Mouse (Mus musculus): ENCODE data around the gene Moap1. TPM values are rescaled to one million over a fixed set of nuclear protein-coding genes. Genes with fewer than 3 reads are reported as not detected.

The Moap1 gene
- polyA plus RNA-seq, 1 experiment from 2014 or later = 32.6 TPM

- no peak for ATAC-seq (ENCODE audit: insufficient number of reproducible peaks, insufficient read depth, low FRiP score, low TSS enrichment)
- Histone ChIP-seq H3K36me3 (0 out of 2 replicates have a peak, but pooled peaks cover 2% of the 10 kb centered on the region), H3K27me3 (no peaks in the 10 kb centered on the region), H3K9ac (no peak overlapping the region), H3K27ac (no peak overlapping the region), H3K4me2 (replicated peaks) (no peak overlapping the region), H3K4me1 (peaks cover 9% of the 10 kb centered on the region), H3K4me3 (no peak overlapping the region), H3K9me3 (no peaks in the 10 kb centered on the region)
- 84% methylated on average over 5 of the region's 5 CpGs for WGBS
Observed at GRCm38 (mm10) chr12:102739096-102739495, 4.4 kb downstream of the Moap1 start.

DNA sequence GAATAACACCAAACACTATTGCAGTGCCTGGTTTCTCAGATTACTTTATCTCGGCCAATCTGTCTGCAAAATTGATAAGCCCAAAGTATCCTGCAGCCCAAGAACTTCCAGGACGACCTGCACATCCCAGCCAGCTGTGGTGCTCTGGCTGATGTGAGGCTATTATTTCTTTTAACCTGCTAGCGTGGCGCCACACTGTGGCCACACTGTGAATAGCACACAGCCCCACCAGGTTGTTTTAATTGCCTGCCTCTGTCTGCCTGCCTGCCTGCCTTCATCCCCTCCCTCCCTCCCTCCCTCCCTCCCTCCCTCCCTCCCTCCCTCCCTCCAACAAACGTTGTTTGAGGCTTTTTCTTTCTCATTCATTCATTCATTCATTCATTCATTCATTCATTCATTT is 10.1 kb downstream of the Moap1 start:
- H3K4me1 ChIP-seq = peaks cover 17% of the 10 kb centered on the region; the same call in 1 of the 2 replicates
- WGBS = 14% methylated on average over 4 of the region's 5 CpGs
- no peaks in the 10 kb centered on the region for H3K36me3 ChIP-seq
- no peak overlapping the region for H3K9ac ChIP-seq
- ATAC-seq (ENCODE audit: insufficient number of reproducible peaks, insufficient read depth, low FRiP score, low TSS enrichment) = no peak
- H3K9me3 ChIP-seq = no peaks in the 10 kb centered on the region
- H3K27ac ChIP-seq = no peak overlapping the region
- no peak overlapping the region for H3K4me2 ChIP-seq (replicated peaks)
- no peak overlapping the region for H3K4me3 ChIP-seq
- no peaks in the 10 kb centered on the region for H3K27me3 ChIP-seq

GRCm38 (mm10) chr12:102730798-102731619 is 12.5 kb downstream of the Moap1 start:
- Histone ChIP-seq H3K27ac (peak overlapping the region; percentile 86), H3K4me2 (replicated peaks) (peak overlapping the region; percentile 43), H3K27me3 (no peaks in the 10 kb centered on the region), H3K4me1 (peaks cover 17% of the 10 kb centered on the region; the same call in 1 of the 2 replicates), H3K9me3 (no peaks in the 10 kb centered on the region), H3K4me3 (0 out of 2 replicates have a peak overlapping the region, but pooled peaks have one; percentile 4), H3K36me3 (no peaks in the 10 kb centered on the region), H3K9ac (no peak overlapping the region)
- peak; percentile 18; the same call in 1 of the 2 replicates for ATAC-seq (ENCODE audit: insufficient number of reproducible peaks, insufficient read depth, low FRiP score, low TSS enrichment)
- WGBS = 42% methylated on average over 16 of the region's 16 CpGs

GRCm38 (mm10) chr12:102729855-102730797 is 13.3 kb downstream of the Moap1 start:
- Histone ChIP-seq H3K27me3 (no peaks in the 10 kb centered on the region), H3K4me1 (peaks cover 19% of the 10 kb centered on the region; the same call in 1 of the 2 replicates), H3K4me3 (0 out of 2 replicates have a peak overlapping the region, but pooled peaks have one; percentile 9), H3K4me2 (replicated peaks) (peak overlapping the region; percentile 43), H3K36me3 (no peaks in the 10 kb centered on the region), H3K9me3 (no peaks in the 10 kb centered on the region), H3K27ac (peak overlapping the region; percentile 86), H3K9ac (no peak overlapping the region)
- ATAC-seq (ENCODE audit: insufficient number of reproducible peaks, insufficient read depth, low FRiP score, low TSS enrichment) = peak; percentile 92
- WGBS = 35% methylated on average over 26 of the region's 26 CpGs

DNA sequence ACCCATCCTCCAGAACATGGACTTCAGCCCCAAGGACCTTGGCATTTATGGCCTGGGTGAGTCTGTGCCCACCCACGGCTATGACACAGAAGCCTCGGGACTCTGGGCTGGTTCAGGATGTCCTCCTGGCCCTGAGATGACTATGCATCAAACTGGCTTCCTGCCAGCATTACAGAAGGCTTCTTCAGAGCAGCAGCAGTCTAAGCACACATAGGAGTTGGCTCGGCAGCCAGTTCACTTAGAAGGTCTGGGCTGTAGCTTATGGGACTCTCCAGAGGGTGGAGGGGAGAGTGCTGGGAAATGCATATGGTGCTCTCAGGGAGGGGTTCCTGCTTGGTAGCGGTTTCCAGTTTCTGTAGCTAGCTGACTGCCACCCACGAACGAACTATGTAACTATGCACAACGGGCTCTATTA is 17.7 kb downstream of the Moap1 start:
- Histone ChIP-seq H3K36me3 (no peaks in the 10 kb centered on the region), H3K9me3 (no peaks in the 10 kb centered on the region), H3K4me1 (peaks cover 11% of the 10 kb centered on the region; the same call in 1 of the 2 replicates), H3K9ac (no peak overlapping the region), H3K4me2 (replicated peaks) (no peak overlapping the region), H3K27me3 (no peaks in the 10 kb centered on the region), H3K4me3 (no peak overlapping the region), H3K27ac (no peak overlapping the region)
- no peak for ATAC-seq (ENCODE audit: insufficient number of reproducible peaks, insufficient read depth, low FRiP score, low TSS enrichment)
- 73% methylated on average over 7 of the region's 7 CpGs for WGBS

GRCm38 (mm10) chr12:102725146-102725545 is 18.3 kb downstream of the Moap1 start:
- no peak overlapping the region for H3K27ac ChIP-seq
- no peak overlapping the region for H3K4me2 ChIP-seq (replicated peaks)
- 91% methylated on average over 6 of the region's 6 CpGs for WGBS
- H3K36me3 ChIP-seq = no peaks in the 10 kb centered on the region
- no peak for ATAC-seq (ENCODE audit: insufficient number of reproducible peaks, insufficient read depth, low FRiP score, low TSS enrichment)
- no peaks in the 10 kb centered on the region for H3K9me3 ChIP-seq
- H3K4me1 ChIP-seq = 0 out of 2 replicates have a peak, but pooled peaks cover 7% of the 10 kb centered on the region
- no peak overlapping the region for H3K4me3 ChIP-seq
- H3K27me3 ChIP-seq = no peaks in the 10 kb centered on the region
- no peak overlapping the region for H3K9ac ChIP-seq

DNA sequence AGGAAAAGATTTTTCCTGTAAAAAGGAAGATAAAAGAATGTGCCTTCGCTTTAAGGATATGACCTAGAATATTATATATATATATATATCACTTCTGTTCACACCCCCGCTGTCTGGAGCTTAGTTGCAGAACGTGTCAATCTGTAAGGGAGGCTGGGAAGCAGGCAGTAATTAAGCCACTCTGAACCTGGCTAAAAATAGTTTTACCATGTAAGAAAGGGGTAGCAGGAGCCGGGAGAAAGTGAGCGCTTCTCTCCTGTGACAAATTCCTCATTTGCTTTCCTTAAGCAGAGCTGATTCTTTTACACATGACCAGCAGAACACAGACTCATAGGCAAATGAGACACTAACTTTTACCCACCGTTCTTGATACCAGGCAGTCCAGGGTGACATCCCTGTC is 19.6 kb downstream of the Moap1 start:
- Histone ChIP-seq H3K4me2 (replicated peaks) (no peak overlapping the region), H3K9ac (no peak overlapping the region), H3K27me3 (no peaks in the 10 kb centered on the region), H3K9me3 (no peaks in the 10 kb centered on the region), H3K36me3 (no peaks in the 10 kb centered on the region), H3K4me3 (no peak overlapping the region), H3K27ac (no peak overlapping the region), H3K4me1 (peaks cover 6% of the 10 kb centered on the region; the same call in 1 of the 2 replicates)
- 64% methylated on average over 6 of the region's 6 CpGs for WGBS
- ATAC-seq (ENCODE audit: insufficient number of reproducible peaks, insufficient read depth, low FRiP score, low TSS enrichment) = no peak

GRCm38 (mm10) chr12:102722966-102723365 is 20.5 kb downstream of the Moap1 start:
- no peak overlapping the region for H3K9ac ChIP-seq
- no peak overlapping the region for H3K4me2 ChIP-seq (replicated peaks)
- 72% methylated on average over 8 of the region's 8 CpGs for WGBS
- peaks cover 6% of the 10 kb centered on the region; the same call in 1 of the 2 replicates for H3K4me1 ChIP-seq
- no peaks in the 10 kb centered on the region for H3K36me3 ChIP-seq
- no peaks in the 10 kb centered on the region for H3K9me3 ChIP-seq
- H3K27me3 ChIP-seq = no peaks in the 10 kb centered on the region
- no peak overlapping the region for H3K27ac ChIP-seq
- no peak for ATAC-seq (ENCODE audit: insufficient number of reproducible peaks, insufficient read depth, low FRiP score, low TSS enrichment)
- no peak overlapping the region for H3K4me3 ChIP-seq

DNA sequence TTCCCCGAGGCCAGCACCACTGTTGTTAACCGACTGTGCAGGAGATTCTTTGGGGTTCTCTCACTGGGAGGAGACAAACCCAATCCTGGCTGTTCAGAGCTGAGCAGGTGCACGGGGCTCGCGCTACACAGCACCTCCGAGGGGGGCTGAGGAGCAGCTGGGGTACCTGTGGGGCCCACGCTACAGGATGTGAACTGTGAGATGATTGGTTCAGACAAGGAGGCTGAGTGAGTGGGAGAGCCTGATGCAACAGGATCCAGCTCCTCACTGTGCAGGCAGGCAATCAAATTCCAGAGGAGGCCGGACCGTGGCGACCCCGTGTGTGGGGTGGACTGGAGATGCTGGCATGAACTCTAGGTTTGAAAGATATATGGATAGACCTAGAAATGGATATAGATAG is 21.0 kb downstream of the Moap1 start:
- Histone ChIP-seq H3K27ac (no peak overlapping the region), H3K27me3 (no peaks in the 10 kb centered on the region), H3K4me3 (no peak overlapping the region), H3K36me3 (no peaks in the 10 kb centered on the region), H3K9me3 (no peaks in the 10 kb centered on the region), H3K4me1 (peaks cover 6% of the 10 kb centered on the region; the same call in 1 of the 2 replicates), H3K9ac (no peak overlapping the region), H3K4me2 (replicated peaks) (no peak overlapping the region)
- ATAC-seq (ENCODE audit: insufficient number of reproducible peaks, insufficient read depth, low FRiP score, low TSS enrichment) = no peak
- 48% methylated on average over 11 of the region's 11 CpGs for WGBS

DNA sequence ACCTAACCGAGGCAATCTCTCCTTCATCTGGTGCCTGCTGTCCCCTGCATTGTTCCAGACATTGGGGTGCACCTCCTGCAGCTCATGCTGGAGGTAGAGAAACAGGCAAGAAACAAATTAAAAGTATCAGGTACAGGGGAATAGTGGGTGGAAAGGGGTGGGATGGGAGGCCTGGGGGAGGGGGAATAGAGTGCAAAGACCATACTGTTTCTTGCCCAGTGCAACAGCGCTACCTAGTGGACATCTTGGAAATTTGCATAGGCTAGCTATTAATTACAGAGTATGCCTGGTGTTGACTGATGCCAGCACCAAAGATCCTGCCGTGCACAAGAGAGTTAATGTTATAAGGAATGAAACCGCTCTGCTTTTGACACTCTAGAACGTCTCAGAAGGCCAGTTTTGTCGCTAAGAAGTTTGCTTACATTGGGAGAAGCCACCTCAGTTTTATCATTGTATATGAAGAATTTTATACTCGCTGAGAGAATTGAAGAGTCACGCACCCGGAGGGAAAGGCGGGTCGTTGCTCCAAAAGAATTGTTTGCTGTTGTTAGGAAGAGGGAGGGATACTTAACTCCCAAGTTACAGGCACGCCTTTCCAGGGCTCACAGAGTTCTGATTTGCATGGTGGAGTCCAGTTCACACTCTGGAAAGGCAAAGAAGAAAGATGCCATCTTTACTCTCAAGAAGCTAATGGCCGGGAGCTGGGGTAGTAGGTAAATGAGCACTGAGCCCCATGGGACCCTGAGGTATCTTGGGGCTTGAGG is 23.7 kb downstream of the Moap1 start:
- no peak overlapping the region for H3K27ac ChIP-seq
- no peaks in the 10 kb centered on the region for H3K9me3 ChIP-seq
- no peak overlapping the region for H3K4me2 ChIP-seq (replicated peaks)
- H3K4me3 ChIP-seq = no peak overlapping the region
- H3K4me1 ChIP-seq = peaks cover 3% of the 10 kb centered on the region; the same call in 1 of the 2 replicates
- WGBS = 29% methylated on average over 13 of the region's 13 CpGs
- H3K27me3 ChIP-seq = no peaks in the 10 kb centered on the region
- no peak for ATAC-seq (ENCODE audit: insufficient number of reproducible peaks, insufficient read depth, low FRiP score, low TSS enrichment)
- H3K36me3 ChIP-seq = no peaks in the 10 kb centered on the region
- H3K9ac ChIP-seq = no peak overlapping the region
